Mouse (Mus musculus) forebrain, embryonic 14.5 days (tissue): ENCODE data around the gene Pdgfb. TPM values are rescaled to one million over a fixed set of nuclear protein-coding genes. Genes with fewer than 3 reads are reported as not detected.

Experiments used
- ATAC-seq: fragments of 200-750 bp; cut with Nextera tagmentation; 2 replicates; pipeline ENCODE4 v1.8.0; 2017; ENCODE audit warnings: mild to moderate bottlenecking, moderate library complexity
- DNase-seq: peaks from one replicate; pipeline ENCODE4 v3.0.0-alpha.2; 2015; ENCODE audit warnings: low spot score
- H3K27ac ChIP-seq: fragments of 300-500 bp; sonication (generic); 2 replicates; pipeline ENCODE4 v1.5.1; 2014; ENCODE audit warnings: low read depth, mild to moderate bottlenecking, control low read depth, low read length, moderate library complexity
- H3K27me3 ChIP-seq: fragments of 300-500 bp; sonication (generic); replicated peaks from 2 replicates; pipeline ENCODE4 v1.6.1; 2014; ENCODE audit warnings: low read length, control low read depth, mixed read lengths; ENCODE audit not compliant: control insufficient read depth, insufficient read depth
- H3K36me3 ChIP-seq: fragments of 300-500 bp; sonication (generic); 2 replicates; pipeline ENCODE4 v1.6.1; 2014; ENCODE audit warnings: low read length, control low read depth; ENCODE audit not compliant: control insufficient read depth, insufficient read depth
- H3K4me1 ChIP-seq: fragments of 300-500 bp; sonication (generic); 2 replicates; pipeline ENCODE4 v1.6.1; 2014; ENCODE audit warnings: antibody characterized with exemption, low read length, control low read depth; ENCODE audit not compliant: control insufficient read depth, insufficient read depth
- H3K4me2 ChIP-seq: fragments of 300-500 bp; sonication (generic); 2 replicates; pipeline ENCODE4 v1.6.1; 2014; ENCODE audit warnings: mild to moderate bottlenecking, control low read depth, low read length
- H3K4me3 ChIP-seq: fragments of 300-500 bp; sonication (generic); 2 replicates; pipeline ENCODE4 v1.5.1; 2014; ENCODE audit warnings: low read depth, low read length, control low read depth
- H3K9ac ChIP-seq: fragments of 300-500 bp; sonication (generic); 2 replicates; pipeline ENCODE4 v1.6.1; 2014; ENCODE audit warnings: mild to moderate bottlenecking, low read length, control low read depth, moderate library complexity
- H3K9me3 ChIP-seq: fragments of 300-500 bp; sonication (generic); replicated peaks from 2 replicates; pipeline ENCODE4 v1.6.1; 2016; ENCODE audit warnings: low read length, control low read depth, mixed read lengths; ENCODE audit not compliant: control insufficient read depth
- WGBS: fragments of 180-500 bp; shearing (Covaris S2); extraction: QIAGEN DNeasy Blood & Tissue Kit; methylation state at CpG from one replicate; pipeline ENCODE4 v1.1.7; 2014; 5-methylcytosine and 5-hydroxymethylcytosine counted together
- polyA plus RNA-seq: library from polyadenylated mRNA; unstranded; fragments of >200 nt; fragmentation: Nextera tagmentation; extraction: Ambion mirVana; gene quantifications from 2 replicates; pipeline ENCODE4 v1.2.1, GENCODE M21; 2014

The Pdgfb gene
- polyA plus RNA-seq, 1 experiment from 2014 or later: 2.7 TPM

DNA sequence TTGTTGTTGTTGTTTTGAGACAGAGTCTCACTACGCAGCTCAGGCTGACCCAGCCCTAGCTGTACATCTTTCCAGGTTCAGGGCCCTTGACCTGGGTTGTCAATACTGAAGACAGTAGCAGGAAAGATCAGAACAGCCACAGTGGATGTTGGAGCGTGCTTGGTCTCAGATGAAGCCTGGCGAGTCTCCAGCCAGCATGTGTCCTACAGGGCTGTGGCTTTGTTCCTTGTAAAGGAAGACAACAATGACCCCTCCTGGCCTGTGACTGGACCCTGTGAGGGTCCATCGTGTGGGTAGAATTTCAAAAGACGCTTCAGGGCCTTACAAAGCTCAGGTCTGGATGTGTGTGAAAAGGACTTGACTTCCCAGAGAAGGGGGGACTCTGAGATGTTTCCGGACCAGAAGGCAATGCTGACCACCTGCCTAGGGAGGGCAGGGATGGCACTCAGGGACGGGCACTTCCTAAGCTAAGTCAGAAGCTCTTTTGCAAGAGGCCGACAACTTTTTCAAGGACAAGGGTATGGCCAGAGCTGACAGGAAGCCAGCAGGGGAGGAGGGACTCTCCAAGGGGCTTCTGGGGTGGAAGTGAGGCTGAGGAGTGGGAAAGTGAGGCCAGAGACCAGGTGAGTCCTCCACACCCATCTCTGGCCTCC lies 38.7 kb upstream of the Pdgfb start:
- no peak overlapping the region for H3K9ac ChIP-seq
- no peak for DNase-seq

DNA sequence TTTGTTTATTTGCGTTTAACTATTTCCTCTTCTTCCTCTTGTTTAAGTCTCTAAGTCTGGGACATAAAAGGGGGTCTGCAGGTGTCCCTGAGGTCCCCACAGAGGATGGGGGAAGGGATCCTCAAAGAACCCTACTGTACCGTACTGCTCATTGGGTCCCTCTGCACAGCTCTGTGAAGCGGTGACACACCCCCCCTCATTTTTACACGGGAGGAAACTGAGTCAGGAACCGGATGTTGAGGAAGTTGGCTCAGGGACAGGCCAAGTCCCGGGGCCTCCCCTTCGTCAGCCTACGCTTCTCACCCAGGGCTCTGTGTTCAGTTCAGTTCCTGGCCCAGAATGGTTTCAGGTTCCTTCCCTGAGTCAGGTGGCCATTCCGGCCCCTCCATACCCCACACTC lies 37.0 kb upstream of the Pdgfb start:
- H3K4me2 ChIP-seq: no peak overlapping the region
- H3K9me3 ChIP-seq: no peaks in the 10 kb centered on the region
- H3K27ac ChIP-seq: no peak overlapping the region
- ATAC-seq (no peak), DNase-seq (no peak)
- 88% methylated on average over 9 of the region's 9 CpGs for WGBS
- H3K4me1 ChIP-seq: no peaks in the 10 kb centered on the region
- no peak overlapping the region for H3K9ac ChIP-seq
- H3K27me3 ChIP-seq: no peaks in the 10 kb centered on the region
- no peaks in the 10 kb centered on the region for H3K36me3 ChIP-seq
- no peak overlapping the region for H3K4me3 ChIP-seq

More for the DNA sequence above, 38.7 kb upstream of the Pdgfb start:
- H3K36me3 ChIP-seq: no peaks in the 10 kb centered on the region
- H3K4me3 ChIP-seq: no peak overlapping the region
- no peak overlapping the region for H3K27ac ChIP-seq
- WGBS: 67% methylated on average over 8 of the region's 8 CpGs
- H3K27me3 ChIP-seq: no peaks in the 10 kb centered on the region
- H3K4me2 ChIP-seq: no peak overlapping the region
- H3K9me3 ChIP-seq: no peaks in the 10 kb centered on the region
- ATAC-seq: no peak
- no peaks in the 10 kb centered on the region for H3K4me1 ChIP-seq

DNA sequence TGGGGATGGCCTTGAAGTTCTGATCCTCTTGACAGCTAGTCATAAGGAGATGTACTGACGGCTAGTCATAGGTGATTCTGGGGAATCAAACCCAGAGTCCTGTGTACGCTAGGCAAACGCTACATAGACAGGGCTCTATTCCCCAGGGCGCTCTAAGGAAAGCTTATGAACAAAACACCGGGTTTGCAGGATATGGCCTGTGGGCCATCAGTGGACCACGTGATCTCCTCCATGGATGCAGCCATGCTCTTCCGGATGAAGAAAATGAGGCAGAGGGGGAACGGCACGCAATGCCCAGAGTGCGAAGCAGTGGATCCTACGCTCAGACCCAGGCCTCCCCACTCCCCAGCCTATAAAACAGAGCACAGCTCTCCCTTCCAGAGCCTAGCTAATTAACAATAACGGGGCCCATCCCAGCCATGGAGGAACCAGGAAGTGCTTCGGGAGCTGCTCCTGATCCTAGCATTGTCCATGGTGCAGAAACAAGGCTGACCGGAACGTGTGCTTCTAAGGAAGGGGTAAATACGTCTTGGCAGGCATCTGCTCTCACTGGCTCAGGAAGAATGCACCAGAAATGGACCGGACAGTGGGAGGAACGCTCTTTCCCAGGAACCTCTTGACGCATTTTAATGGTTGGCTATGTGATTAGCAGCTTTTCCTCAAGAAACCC lies 36.5 kb upstream of the Pdgfb start:
- no peaks in the 10 kb centered on the region for H3K27me3 ChIP-seq
- no peak for ATAC-seq

DNA sequence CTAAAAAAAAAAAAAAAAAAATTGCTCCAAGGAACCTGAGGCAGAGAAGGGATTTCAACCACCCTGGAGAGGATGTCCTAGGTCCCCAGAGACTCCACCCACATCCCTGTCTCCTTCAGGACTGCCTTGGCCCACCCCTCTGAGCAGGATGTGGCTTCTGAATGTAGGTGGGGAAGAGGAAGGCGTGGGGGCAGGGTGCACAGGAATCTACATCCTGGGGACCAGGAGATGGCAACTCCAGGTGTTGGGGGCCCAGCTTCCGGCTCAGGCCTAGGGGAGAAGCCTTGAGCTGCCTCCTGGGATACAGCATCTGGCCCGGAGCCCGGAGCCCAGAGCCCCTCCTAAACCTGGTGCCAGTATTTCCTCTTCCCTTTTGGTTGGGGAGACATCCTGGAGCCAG lies 35.3 kb upstream of the Pdgfb start:
- Histone ChIP-seq H3K9ac (no peak overlapping the region), H3K27me3 (no peaks in the 10 kb centered on the region), H3K27ac (no peak overlapping the region), H3K4me1 (no peaks in the 10 kb centered on the region), H3K36me3 (no peaks in the 10 kb centered on the region), H3K4me2 (no peak overlapping the region), H3K4me3 (no peak overlapping the region), H3K9me3 (no peaks in the 10 kb centered on the region)
- DNase-seq (no peak), ATAC-seq (no peak)
- 85% methylated on average over 4 of the region's 4 CpGs for WGBS

More for the DNA sequence above, 36.5 kb upstream of the Pdgfb start:
- no peak overlapping the region for H3K4me2 ChIP-seq
- H3K4me3 ChIP-seq: no peak overlapping the region
- 79% methylated on average over 19 of the region's 19 CpGs for WGBS
- H3K9me3 ChIP-seq: no peaks in the 10 kb centered on the region
- H3K36me3 ChIP-seq: no peaks in the 10 kb centered on the region
- H3K27ac ChIP-seq: no peak overlapping the region
- no peaks in the 10 kb centered on the region for H3K4me1 ChIP-seq
- no peak for DNase-seq
- no peak overlapping the region for H3K9ac ChIP-seq

DNA sequence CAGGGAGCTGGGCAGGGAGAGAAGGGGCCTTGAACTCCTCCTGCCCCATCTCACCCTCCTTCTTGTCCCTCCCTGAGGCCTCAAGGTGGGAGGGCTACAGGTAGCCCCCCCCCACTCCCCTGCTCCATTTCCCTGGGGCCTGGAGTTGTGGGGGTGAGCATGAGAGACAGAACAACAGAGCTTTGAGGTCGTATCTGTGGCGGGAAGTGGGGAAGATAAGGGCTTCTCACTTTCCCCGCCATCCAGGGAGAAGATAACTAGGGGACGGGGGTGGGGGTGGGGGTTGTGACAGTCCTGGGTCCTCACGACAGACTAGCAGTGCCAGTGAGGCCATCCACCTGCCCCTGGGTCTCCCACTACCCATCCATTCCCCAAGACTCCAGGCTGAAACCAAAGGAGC lies 33.2 kb upstream of the Pdgfb start:
- ATAC-seq (no peak), DNase-seq (no peak)
- no peak overlapping the region for H3K9ac ChIP-seq
- no peak overlapping the region for H3K4me2 ChIP-seq
- H3K27ac ChIP-seq: no peak overlapping the region
- WGBS: 68% methylated on average over 5 of the region's 5 CpGs
- no peaks in the 10 kb centered on the region for H3K4me1 ChIP-seq
- no peaks in the 10 kb centered on the region for H3K27me3 ChIP-seq
- no peak overlapping the region for H3K4me3 ChIP-seq
- H3K9me3 ChIP-seq: no peaks in the 10 kb centered on the region
- no peaks in the 10 kb centered on the region for H3K36me3 ChIP-seq

DNA sequence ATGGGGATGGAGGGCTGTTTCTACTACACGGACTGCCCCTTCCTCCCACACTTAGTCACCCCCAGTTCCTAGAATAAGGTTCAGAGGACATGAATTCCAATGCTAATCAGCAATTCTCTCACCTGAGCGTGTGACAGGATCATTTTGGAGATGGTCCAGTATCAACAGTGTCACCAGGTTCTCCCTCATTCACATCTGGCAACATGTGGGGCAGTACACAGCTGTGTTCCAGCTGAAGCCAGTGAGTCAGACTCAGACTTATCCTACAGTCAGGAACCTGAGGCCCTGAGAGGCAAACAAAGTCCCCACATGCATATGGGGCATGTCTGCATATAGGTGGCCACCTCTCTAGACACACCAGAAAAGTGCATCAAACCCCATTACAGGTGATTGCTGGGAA lies 32.5 kb upstream of the Pdgfb start:
- H3K9me3 ChIP-seq: no peaks in the 10 kb centered on the region
- DNase-seq: no peak
- no peak overlapping the region for H3K9ac ChIP-seq
- H3K36me3 ChIP-seq: no peaks in the 10 kb centered on the region
- H3K27ac ChIP-seq: no peak overlapping the region
- H3K4me2 ChIP-seq: no peak overlapping the region
- ATAC-seq: no peak
- H3K4me1 ChIP-seq: no peaks in the 10 kb centered on the region
- H3K27me3 ChIP-seq: no peaks in the 10 kb centered on the region
- no peak overlapping the region for H3K4me3 ChIP-seq
- WGBS: 87% methylated on average over 2 of the region's 2 CpGs

DNA sequence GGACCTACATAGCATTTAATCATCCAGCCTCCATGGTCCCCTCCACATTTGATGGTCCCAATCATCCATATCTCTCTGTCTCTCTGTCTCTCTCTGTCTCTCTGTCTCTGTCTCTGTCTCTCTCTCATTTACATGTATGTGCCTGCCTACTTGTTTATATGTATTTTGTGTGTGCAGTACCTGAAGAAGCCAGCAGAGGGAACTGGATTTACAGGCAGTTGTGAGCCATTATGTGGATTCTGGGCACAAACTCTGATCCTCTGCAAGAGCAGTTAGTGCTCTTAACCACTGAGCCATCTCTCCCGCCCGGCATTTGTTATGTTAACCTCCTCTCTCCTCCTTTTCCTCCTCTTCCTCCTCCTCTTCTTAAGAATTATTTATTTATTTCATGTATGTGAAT lies 31.0 kb upstream of the Pdgfb start:
- Histone ChIP-seq H3K27ac (no peak overlapping the region), H3K36me3 (no peaks in the 10 kb centered on the region), H3K4me3 (no peak overlapping the region), H3K9ac (no peak overlapping the region), H3K27me3 (no peaks in the 10 kb centered on the region), H3K4me1 (no peaks in the 10 kb centered on the region), H3K4me2 (no peak overlapping the region), H3K9me3 (no peaks in the 10 kb centered on the region)
- ATAC-seq: no peak
- 95% methylated on average over 2 of the region's 2 CpGs for WGBS
- DNase-seq: no peak

DNA sequence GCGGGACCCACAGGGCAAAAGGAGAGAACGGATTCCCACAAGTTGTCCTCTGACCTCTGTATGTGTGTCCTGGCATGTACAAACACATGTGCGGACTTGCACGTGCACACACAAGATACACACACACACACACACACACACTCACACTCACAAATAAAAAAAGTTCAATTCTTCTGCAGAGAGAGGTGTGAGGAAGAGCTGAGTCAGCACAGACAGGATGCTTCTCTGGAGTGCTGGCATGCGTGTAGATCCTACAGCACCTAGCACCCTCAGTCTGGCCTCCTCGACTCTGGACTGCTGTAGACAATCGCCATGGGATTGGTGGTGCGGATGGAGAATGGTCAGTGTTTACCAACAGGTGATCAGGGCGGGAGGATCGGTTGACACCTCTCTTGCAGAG lies 29.5 kb upstream of the Pdgfb start:
- DNase-seq (no peak), ATAC-seq (no peak)
- Histone ChIP-seq H3K4me1 (no peaks in the 10 kb centered on the region), H3K27ac (no peak overlapping the region), H3K4me2 (no peak overlapping the region), H3K9ac (no peak overlapping the region), H3K4me3 (no peak overlapping the region), H3K9me3 (no peaks in the 10 kb centered on the region), H3K36me3 (no peaks in the 10 kb centered on the region), H3K27me3 (no peaks in the 10 kb centered on the region)
- 91% methylated on average over 10 of the region's 10 CpGs for WGBS

DNA sequence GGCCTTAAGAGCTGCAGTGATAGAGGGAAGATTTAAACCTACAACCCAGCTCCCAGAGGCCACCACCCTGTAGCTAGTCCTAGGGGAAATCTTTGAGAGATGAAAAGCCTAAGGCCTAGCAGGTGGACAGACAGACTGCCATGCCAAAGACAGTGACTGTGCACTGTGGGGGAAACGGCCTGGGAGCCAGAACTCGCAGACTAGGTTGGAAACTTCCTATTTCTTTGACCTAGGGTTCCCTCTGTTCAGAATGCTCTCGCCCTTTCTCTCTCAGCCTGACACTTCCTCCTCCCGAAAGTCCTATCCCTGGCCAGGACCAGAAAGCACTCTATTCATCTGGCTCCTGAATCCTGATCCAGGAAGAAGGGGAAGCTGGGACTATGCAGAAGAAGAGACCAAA lies 27.4 kb upstream of the Pdgfb start:
- WGBS: 75% methylated on average over 4 of the region's 4 CpGs
- no peak for ATAC-seq
- no peak overlapping the region for H3K27ac ChIP-seq
- DNase-seq: no peak
- no peaks in the 10 kb centered on the region for H3K9me3 ChIP-seq
- H3K9ac ChIP-seq: no peak overlapping the region
- H3K4me3 ChIP-seq: no peak overlapping the region
- no peaks in the 10 kb centered on the region for H3K4me1 ChIP-seq
- H3K4me2 ChIP-seq: no peak overlapping the region
- no peaks in the 10 kb centered on the region for H3K27me3 ChIP-seq
- no peaks in the 10 kb centered on the region for H3K36me3 ChIP-seq
